Mouse (Mus musculus) left cerebral cortex, adult 8-10 months (tissue): Measurements from ENCODE around the gene Zfp988. TPM values are rescaled to one million over a fixed set of nuclear protein-coding genes. Genes with fewer than 3 reads are reported as not detected.
"Not testable (repeated sequence)": the region's sequence is repeated elsewhere in the genome, so short reads cannot be mapped to it uniquely, and the experiment has no call there.

ENCODE experiments used
- DNase-seq, 2 experiments: peaks; one replicate each; pipeline ENCODE4 v3.0.0; 2022; ENCODE audit warnings: low spot score in 2 of 2
- total RNA-seq, 4 experiments: library from RNA; stranded (reverse); gene quantifications; 2 replicates each; pipeline ENCODE4 v1.2.4; 2022

Zfp988 gene
- total RNA-seq, 4 experiments from 2014 or later: 0.17 to 0.35 (median 0.30) TPM; not detected in 1

- not testable (repeated sequence) for DNase-seq
These were observed 37.8 kb downstream of the Zfp988 start for GRCm38 (mm10) chr4:147343042-147343908.

GRCm38 (mm10) chr4:147345061-147345554, 39.6 kb downstream of the Zfp988 start:
- DNase-seq: not testable (repeated sequence)

- not testable (repeated sequence) for DNase-seq
These were observed 41.0 kb downstream of the Zfp988 start for GRCm38 (mm10) chr4:147346361-147347035.

GRCm38 (mm10) chr4:147347300-147347699, 41.8 kb downstream of the Zfp988 start:
- not testable (repeated sequence) for DNase-seq

- not testable (repeated sequence) for DNase-seq
These were observed 42.4 kb downstream of the Zfp988 start for GRCm38 (mm10) chr4:147347880-147348279.

- DNase-seq: not testable (repeated sequence)
These were observed 42.9 kb downstream of the Zfp988 start for GRCm38 (mm10) chr4:147348401-147348800.

- DNase-seq: not testable (repeated sequence)
These were observed 43.6 kb downstream of the Zfp988 start for GRCm38 (mm10) chr4:147348906-147349686.

- DNase-seq: not testable (repeated sequence)
These were observed 44.4 kb downstream of the Zfp988 start for GRCm38 (mm10) chr4:147349687-147350415.

- DNase-seq: not testable (repeated sequence)
These were observed 45.1 kb downstream of the Zfp988 start for GRCm38 (mm10) chr4:147350541-147350940.

GRCm38 (mm10) chr4:147351376-147351980, 46.0 kb downstream of the Zfp988 start:
- not testable (repeated sequence) for DNase-seq

GRCm38 (mm10) chr4:147353626-147354025, 48.2 kb downstream of the Zfp988 start:
- not testable (repeated sequence) for DNase-seq

- DNase-seq: not testable (repeated sequence)
These were observed 50.6 kb downstream of the Zfp988 start for GRCm38 (mm10) chr4:147356042-147356441.

GRCm38 (mm10) chr4:147357195-147357594, 51.7 kb downstream of the Zfp988 start:
- DNase-seq: not testable (repeated sequence)

GRCm38 (mm10) chr4:147361003-147361402, 55.5 kb downstream of the Zfp988 start, which contains the start of gene Zfp978:
Gene Zfp978 (plus strand): TSS chr4:147361303.
- not testable (repeated sequence) for DNase-seq

- not testable (repeated sequence) for DNase-seq
These were observed 56.4 kb downstream of the Zfp988 start for GRCm38 (mm10) chr4:147361872-147362271.

- DNase-seq: not testable (repeated sequence)
These were observed 64.1 kb downstream of the Zfp988 start for GRCm38 (mm10) chr4:147369564-147369963.

- not testable (repeated sequence) for DNase-seq
These were observed 77.7 kb downstream of the Zfp988 start for GRCm38 (mm10) chr4:147383199-147383598.
